Mouse (Mus musculus): ENCODE measurements around the gene Fndc10.
"Not testable (repeated sequence)": the region's sequence is repeated elsewhere in the genome, so short reads cannot be mapped to it uniquely, and the experiment has no call there.

DNA sequence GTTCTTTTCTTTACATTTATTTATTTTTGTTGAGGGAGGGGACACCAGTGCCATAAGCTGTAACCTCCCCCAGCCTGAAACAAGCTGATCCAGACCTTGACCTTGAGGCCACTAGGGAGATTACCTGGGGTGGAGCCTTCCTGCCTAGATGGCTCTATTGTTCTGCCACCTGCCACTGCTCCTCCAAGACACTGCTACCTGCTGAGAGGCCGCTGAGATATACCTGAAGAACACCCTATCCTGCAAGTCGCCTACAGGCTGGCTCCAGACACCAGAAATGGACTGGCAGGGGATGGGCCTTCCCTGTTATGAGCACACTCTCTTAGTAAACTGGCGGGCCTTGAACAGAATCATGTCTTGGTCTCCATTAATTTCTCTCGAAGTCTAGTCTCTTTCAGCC lies 23.9 kb upstream of the Fndc10 start:
- TF ChIP-seq CTCF, EP300 (IDR thresholded peaks at IDR 0.05): not testable (repeated sequence)
